Mouse (Mus musculus): ENCODE data around the gene Ppp1r27.
"Not testable (repeated sequence)": the region's sequence is repeated elsewhere in the genome, so short reads cannot be mapped to it uniquely, and the experiment has no call there.

The Ppp1r27 gene

GRCm38 (mm10) chr11:120550810-120551440 is at the start of gene Ppp1r27:
Ppp1r27 (minus strand) TSS chr11:120551132.
- in situ Hi-C loops (cut with MseI, MboI): no loop called here

- in situ Hi-C loops (cut with MseI, MboI): no loop called here
Observed at GRCm38 (mm10) chr11:120600716-120601115, 49.8 kb upstream of the Ppp1r27 start.

- in situ Hi-C loops (cut with MseI, MboI): no loop called here
Observed at GRCm38 (mm10) chr11:120598990-120599549, 48.1 kb upstream of the Ppp1r27 start.

- in situ Hi-C loops (cut with MseI, MboI): no loop called here
Observed at GRCm38 (mm10) chr11:120598283-120598989, 47.5 kb upstream of the Ppp1r27 start, which contains the start of the genes Alyref and Anapc11. Alyref (minus strand) TSS chr11:120598365. Anapc11 (plus strand) TSS chr11:120598421.

GRCm38 (mm10) chr11:120597240-120598235 is 46.6 kb upstream of the Ppp1r27 start:
- in situ Hi-C loops (cut with MseI, MboI): no loop called here

GRCm38 (mm10) chr11:120588531-120588930 is 37.6 kb upstream of the Ppp1r27 start:
- in situ Hi-C loops (cut with MseI, MboI): no loop called here

GRCm38 (mm10) chr11:120583937-120584336 is 33.0 kb upstream of the Ppp1r27 start:
- in situ Hi-C loops (cut with MseI, MboI): no loop called here

GRCm38 (mm10) chr11:120582982-120583293 is 32.0 kb upstream of the Ppp1r27 start:
- in situ Hi-C loops (cut with MseI, MboI): not testable (repeated sequence)

GRCm38 (mm10) chr11:120582268-120582981 is 31.5 kb upstream of the Ppp1r27 start:
- in situ Hi-C loops (cut with MseI, MboI): no loop called here

- in situ Hi-C loops (cut with MseI, MboI): no loop called here
Observed at GRCm38 (mm10) chr11:120581490-120582267, 30.7 kb upstream of the Ppp1r27 start, which contains the start of gene Arhgdia. Arhgdia (minus strand) TSS chr11:120581624.

- in situ Hi-C loops (cut with MseI, MboI): no loop called here
Observed at GRCm38 (mm10) chr11:120580871-120581331, 30.0 kb upstream of the Ppp1r27 start.

- in situ Hi-C loops (cut with MseI, MboI): no loop called here
Observed at GRCm38 (mm10) chr11:120580190-120580589, 29.3 kb upstream of the Ppp1r27 start.

- in situ Hi-C loops (cut with MseI, MboI): no loop called here
Observed at GRCm38 (mm10) chr11:120579316-120580107, 28.6 kb upstream of the Ppp1r27 start.

- in situ Hi-C loops (cut with MseI, MboI): no loop called here
Observed at GRCm38 (mm10) chr11:120578694-120579243, 27.8 kb upstream of the Ppp1r27 start.

- in situ Hi-C loops (cut with MseI, MboI): no loop called here
Observed at GRCm38 (mm10) chr11:120578024-120578693, 27.2 kb upstream of the Ppp1r27 start.

- in situ Hi-C loops (cut with MseI, MboI): no loop called here
Observed at GRCm38 (mm10) chr11:120577211-120578023, 26.5 kb upstream of the Ppp1r27 start.

- in situ Hi-C loops (cut with MseI, MboI): no loop called here
Observed at GRCm38 (mm10) chr11:120576365-120576981, 25.5 kb upstream of the Ppp1r27 start.
